Mouse (Mus musculus) cortical plate, adult 2 months (tissue): ENCODE results near the gene Gm34653.

ENCODE experiments used
- CTCF ChIP-seq: fragments of 200-500 bp; IDR thresholded peaks from 2 replicates; pipeline ENCODE4 v1.5.1; 2011; ENCODE audit warnings: mild to moderate bottlenecking, control low read depth, low read length; ENCODE audit not compliant: insufficient read depth; ENCODE audit errors: extremely low read depth
- POLR2A ChIP-seq: fragments of 200-500 bp; IDR thresholded peaks from 2 replicates; pipeline ENCODE4 v1.6.1; 2011; ENCODE audit warnings: mild to moderate bottlenecking, low read length, control low read depth; ENCODE audit not compliant: insufficient read depth; ENCODE audit errors: extremely low read depth

DNA sequence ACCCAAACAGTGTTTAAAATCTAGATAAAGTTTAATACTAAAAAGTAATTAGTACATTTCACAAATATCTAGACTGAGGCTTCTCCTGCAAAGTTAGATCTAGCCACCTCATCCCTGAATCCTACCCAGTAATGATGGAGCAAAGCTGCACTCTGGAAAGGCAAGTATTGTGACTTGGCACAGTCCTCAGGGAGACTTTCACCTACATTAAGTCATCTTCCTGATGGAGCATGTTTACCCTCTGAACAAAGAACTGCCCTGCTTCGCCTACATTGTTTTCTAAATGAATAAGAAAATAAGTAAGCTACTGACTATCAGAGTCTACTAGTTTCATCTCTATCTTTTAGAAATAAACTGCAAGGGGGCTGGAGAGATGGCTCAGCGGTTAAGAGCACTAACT lies 14.3 kb upstream of the Gm34653 start:
- TF ChIP-seq CTCF = no peak
- TF ChIP-seq POLR2A = no peak
